In genomic region chr2:69790285-69790684, GRCm38 (mm10) we compare ENCODE assay signal across 1 mouse cellular context.
TF ChIP-seq lines count a peak whose summit lies in the region.

No protein-coding gene starts in this region.

TF ChIP-seq in CH12.LX, 34 proteins besides CTCF, POLR2A, EP300 and RAD21 (continued from another document):
- TF ChIP-seq MYC (IDR thresholded peaks at IDR 0.05; ENCODE audit: low read depth, low read length) (no peak), CHD2 (IDR thresholded peaks at IDR 0.05; ENCODE audit: low read length) (no peak), PAX5 (IDR thresholded peaks at IDR 0.05; ENCODE audit: low read length) (no peak), JUND (conservative IDR thresholded peaks at IDR 0.05; ENCODE audit: low read depth, low read length) (peak; percentile 45; the same call in 1 of the 2 replicates), MAZ (IDR thresholded peaks at IDR 0.05; ENCODE audit: low read depth, low read length) (no peak), RCOR1 (conservative IDR thresholded peaks at IDR 0.05; ENCODE audit: low read depth, low read length) (no peak), MXI1 (IDR thresholded peaks at IDR 0.05; ENCODE audit: low read depth, low read length) (no peak), KAT2A (IDR thresholded peaks at IDR 0.05; ENCODE audit: insufficient replicate concordance, low read length) (no peak), GABPA (IDR thresholded peaks at IDR 0.05; ENCODE audit: insufficient replicate concordance, low read depth, low read length) (no peak), IRF4 (IDR thresholded peaks at IDR 0.05; ENCODE audit: low read depth, low read length) (peak; percentile 32; the same call in 1 of the 2 replicates), MEF2A (IDR thresholded peaks at IDR 0.05; ENCODE audit: borderline replicate concordance, low read depth, low read length) (no peak), CHD1 (IDR thresholded peaks at IDR 0.05; ENCODE audit: low read depth, low read length) (no peak), MAFK (IDR thresholded peaks at IDR 0.05; ENCODE audit: insufficient replicate concordance, low read length) (no peak), ELF1 (IDR thresholded peaks at IDR 0.05; ENCODE audit: low read depth, low read length) (peak; percentile 24; the same call in 1 of the 2 replicates), UBTF (IDR thresholded peaks at IDR 0.05; ENCODE audit: low read depth, low read length) (no peak), USF1 (IDR thresholded peaks at IDR 0.05; ENCODE audit: low read depth, low read length) (no peak), ZNF384 (IDR thresholded peaks at IDR 0.05; ENCODE audit: low read depth, low read length) (no peak), E2F4 (IDR thresholded peaks at IDR 0.05; ENCODE audit: insufficient replicate concordance, low read depth, low read length) (no peak), TCF12 (IDR thresholded peaks at IDR 0.05; ENCODE audit: low read depth, low read length) (no peak), POLR2AphosphoS2 (IDR thresholded peaks at IDR 0.05; ENCODE audit: low read depth, low read length) (no peak), JUN (IDR thresholded peaks at IDR 0.05; ENCODE audit: insufficient read depth, low read depth, low read length) (no peak)
TF ChIP-seq in CH12.LX: peak in this region for 9.
